Mouse (Mus musculus) adrenal gland, postnatal 14 days (tissue): ENCODE measurements around the gene Nit1. TPM values are rescaled to one million over a fixed set of nuclear protein-coding genes. Genes with fewer than 3 reads are reported as not detected.

ENCODE experiments used
- DNase-seq: peaks from one replicate; pipeline ENCODE4 v3.0.0; 2021; ENCODE audit warnings: mixed read lengths
- total RNA-seq: library from RNA; stranded (reverse); gene quantifications from 2 replicates; pipeline ENCODE4 v1.2.3, GENCODE M21; 2021

The Nit1 gene
- total RNA-seq, 1 experiment from 2014 or later: 62.8 TPM

DNA sequence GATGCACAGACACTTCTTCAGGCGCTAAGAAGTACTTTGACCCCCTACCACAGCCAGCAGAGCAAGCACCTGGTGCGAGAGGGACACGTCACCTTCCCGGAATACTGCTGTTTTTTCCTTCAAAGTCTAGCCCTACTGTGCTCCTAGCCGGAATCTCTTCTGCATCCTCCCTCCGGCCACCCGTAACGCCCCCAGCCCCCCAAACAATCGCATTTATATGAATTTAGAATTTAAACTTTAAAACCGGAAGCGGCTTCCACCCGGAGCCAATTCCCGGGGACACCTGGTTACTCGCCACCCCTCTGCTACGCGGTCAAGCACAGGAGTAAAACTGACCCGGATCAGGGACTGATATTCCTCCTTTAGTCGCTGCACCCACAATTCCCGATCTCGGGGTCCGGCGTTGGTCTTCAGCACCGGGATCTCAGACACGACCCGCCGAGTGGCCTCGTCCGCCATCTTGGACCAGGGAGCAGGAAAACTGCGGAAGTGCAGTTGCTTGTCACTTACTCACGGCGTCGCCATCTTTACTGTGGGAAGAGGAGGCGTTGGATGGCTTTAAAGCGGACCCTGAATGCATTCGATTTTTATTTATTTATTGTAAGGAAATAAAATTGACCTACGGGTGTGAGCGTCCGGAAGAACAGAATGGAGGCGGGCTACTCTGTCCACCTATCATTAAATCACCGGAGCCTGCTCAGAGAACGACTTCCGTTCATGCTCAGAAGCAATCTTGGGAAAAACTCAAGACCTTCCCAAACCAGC, 51.0 kb downstream of the Nit1 start, which contains the start of gene Ufc1:
Gene Ufc1, minus strand, starts transcription at position 727 of the 765 bp plus-strand sequence.
- peak; percentile 90 for DNase-seq

DNA sequence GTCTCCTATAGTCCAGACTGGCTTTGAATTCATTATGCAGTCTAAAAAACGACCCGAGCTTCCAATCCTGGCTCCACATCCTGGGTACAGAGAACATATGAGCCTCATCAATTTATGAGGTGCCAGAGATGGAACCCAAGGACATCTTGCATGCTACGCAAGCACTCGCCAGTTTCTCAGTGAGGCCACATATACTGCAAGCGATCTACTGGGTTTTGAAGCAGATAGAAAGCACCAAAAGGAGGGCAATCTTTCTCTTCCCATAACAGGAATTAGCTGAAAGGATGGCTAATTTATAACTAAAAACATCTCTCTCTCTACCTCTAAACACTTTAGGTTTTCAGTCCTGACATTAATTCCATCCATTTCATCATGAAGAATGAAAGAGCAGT, 51.5 kb downstream of the Nit1 start:
- peak; percentile 49 for DNase-seq

DNA sequence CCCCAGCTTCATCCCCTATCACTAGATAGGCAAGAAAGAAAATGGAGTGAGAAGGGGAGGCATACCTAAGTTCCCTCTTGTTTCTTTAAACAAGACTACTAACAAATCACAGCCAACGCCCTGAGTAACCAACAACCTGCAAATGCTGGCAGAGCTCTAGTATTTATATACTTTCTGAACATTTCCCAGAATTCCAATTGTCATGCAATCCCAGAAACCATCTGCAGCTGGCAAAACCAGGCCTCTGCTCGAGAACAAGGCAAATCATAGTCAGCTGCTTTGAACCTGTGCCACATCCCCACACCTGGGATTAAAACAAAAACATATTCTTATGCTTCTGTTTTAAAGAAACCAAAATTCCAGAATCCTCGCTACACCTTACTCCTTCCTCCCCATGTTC, 52.1 kb downstream of the Nit1 start:
- DNase-seq: no peak

DNA sequence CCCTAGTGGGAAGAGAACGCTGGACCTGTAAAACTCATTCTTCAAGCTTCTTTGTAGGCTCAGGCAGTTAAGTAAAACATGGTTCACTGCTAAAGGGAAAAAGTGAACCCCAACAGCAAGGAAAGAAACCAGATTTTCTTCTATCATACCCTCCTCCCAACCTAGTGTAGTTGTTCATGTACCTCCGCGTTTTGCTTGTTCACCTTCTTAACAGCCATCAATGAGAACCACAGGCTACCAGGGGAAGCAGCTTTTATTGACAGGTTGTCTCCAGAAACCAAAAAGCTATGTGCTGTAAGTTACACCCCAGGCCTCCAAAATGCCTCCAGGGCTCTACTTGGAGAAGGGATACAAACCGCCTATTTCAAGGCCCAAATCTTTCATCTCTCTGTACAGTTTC, 57.1 kb downstream of the Nit1 start:
- no peak for DNase-seq

Other genes starting within 250 kb of the Nit1 start
- gene Cfap126, start 231.7 kb downstream of the Nit1 start, total RNA-seq: 0.71 and 1.9 TPM in 2 replicates
- gene Sdhc, start 195.0 kb downstream of the Nit1 start, total RNA-seq: 733 and 773 TPM in 2 replicates
- gene Mpz, start 194.9 kb downstream of the Nit1 start, total RNA-seq: 1.5 and 3.2 TPM in 2 replicates
- 37.7 and 40.5 TPM in 2 replicates for gene Pcp4l1, start 149.4 kb downstream of the Nit1 start, total RNA-seq
- gene Nr1i3, start 131.7 kb downstream of the Nit1 start, total RNA-seq: 0.83 and 12.4 TPM in 2 replicates
- 52.7 and 58.6 TPM in 2 replicates for gene Tomm40l, start 123.1 kb downstream of the Nit1 start, total RNA-seq
- gene Apoa2, start 120.6 kb downstream of the Nit1 start, total RNA-seq: 80.2 and 1,683 TPM in 2 replicates
- gene Fcer1g, start 111.3 kb downstream of the Nit1 start, total RNA-seq: 13.4 and 18.8 TPM in 2 replicates
- gene Adamts4, start 95.2 kb downstream of the Nit1 start, total RNA-seq: 3.1 and 3.4 TPM in 2 replicates
- 875 and 896 TPM in 2 replicates for gene Ndufs2, start 94.3 kb downstream of the Nit1 start, total RNA-seq
- gene B4galt3, start 75.3 kb downstream of the Nit1 start, total RNA-seq: 31.1 and 34.1 TPM in 2 replicates
- 34.8 and 38.1 TPM in 2 replicates for gene Ppox, start 64.5 kb downstream of the Nit1 start, total RNA-seq
- 36.5 and 37.2 TPM in 2 replicates for gene Usp21, start 57.7 kb downstream of the Nit1 start, total RNA-seq
- 128 and 133 TPM in 2 replicates for gene Ufc1, start 50.6 kb downstream of the Nit1 start, total RNA-seq
- 33.7 and 36.1 TPM in 2 replicates for gene Dedd, start 16.5 kb downstream of the Nit1 start, total RNA-seq
- gene Pfdn2, start within 50 bp of the Nit1 start, total RNA-seq: 140 and 148 TPM in 2 replicates
- 3.1 and 5.1 TPM in 2 replicates for gene Klhdc9, start 15.2 kb upstream of the Nit1 start, total RNA-seq
- 0.11 TPM in 2 replicates for gene Nectin4, start 24.5 kb upstream of the Nit1 start, total RNA-seq
- gene Arhgap30, start 43.3 kb upstream of the Nit1 start, total RNA-seq: 3.4 and 13.3 TPM in 2 replicates
- 49.6 and 69.1 TPM in 2 replicates for gene Usf1, start 65.7 kb upstream of the Nit1 start, total RNA-seq
- 2.6 and 11.3 TPM in 2 replicates for gene Tstd1, start 73.2 kb upstream of the Nit1 start, total RNA-seq
- gene F11r, start 91.9 kb upstream of the Nit1 start, total RNA-seq: 59.6 and 66.3 TPM in 2 replicates
- gene Alyref2, start 157.8 kb upstream of the Nit1 start, total RNA-seq: 7.3 and 9.7 TPM in 2 replicates
- gene Itln1, start 189.6 kb upstream of the Nit1 start, total RNA-seq: not detected in 2 replicates
- gene Cd244a, start 213.5 kb upstream of the Nit1 start, total RNA-seq: 0.48 and 1.3 TPM in 2 replicates